Mouse (Mus musculus): ENCODE measurements around the gene Cmtm7. TPM values are rescaled to one million over a fixed set of nuclear protein-coding genes. Genes with fewer than 3 reads are reported as not detected.

Gene Cmtm7
- polyA plus RNA-seq, 1 experiment: 61.4 TPM

DNA sequence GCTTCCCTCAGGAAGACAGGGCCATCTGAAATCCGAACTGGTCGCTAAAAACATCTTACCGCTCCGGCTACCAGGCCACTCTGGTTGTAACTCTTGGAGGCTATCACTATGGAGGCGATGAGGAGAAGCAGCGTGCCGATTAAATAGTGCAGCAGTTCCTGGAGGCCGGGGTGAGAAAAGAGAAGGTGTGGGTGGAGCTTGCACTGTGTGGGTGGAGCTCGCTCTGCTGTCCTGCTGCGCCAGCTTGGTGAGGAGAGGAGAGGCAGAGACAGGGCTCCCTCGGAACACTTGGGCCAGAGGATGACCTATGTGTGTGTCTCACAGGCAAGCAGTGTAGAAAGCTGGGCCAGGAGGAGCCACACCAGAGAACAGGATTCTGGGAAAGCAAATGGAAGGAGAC, 19.8 kb downstream of the Cmtm7 start:
- Histone ChIP-seq H3K79me3 (ENCODE audit: low read depth) (no peaks in the 10 kb centered on the region), H3K36me3 (ENCODE audit: control insufficient read depth, insufficient read depth) (peaks cover 21% of the 10 kb centered on the region), H3K79me2 (ENCODE audit: control insufficient read depth, insufficient read depth) (no peaks in the 10 kb centered on the region), H3K27me3 (ENCODE audit: control insufficient read depth, insufficient read depth, insufficient read length) (no peaks in the 10 kb centered on the region), H3K4me3 (ENCODE audit: insufficient read depth, poor library complexity, severe bottlenecking) (no peak overlapping the region), H3ac (ENCODE audit: control insufficient read depth, insufficient read length, low read depth) (no peak overlapping the region)
- TF ChIP-seq CTCF (IDR thresholded peaks at IDR 0.05; ENCODE audit: control insufficient read depth, insufficient read depth, insufficient read length): no peak
- no peak for TF ChIP-seq MYOD1 (IDR thresholded peaks at IDR 0.05; ENCODE audit: control insufficient read depth, insufficient read length, low read depth)
- TF ChIP-seq USF1 (IDR thresholded peaks at IDR 0.05; ENCODE audit: low read depth): no peak
- no peak for TF ChIP-seq MAX (IDR thresholded peaks at IDR 0.05)
- TF ChIP-seq MYOG (IDR thresholded peaks at IDR 0.05; ENCODE audit: control insufficient read depth, extremely low read depth, insufficient read length): no peak
- TF ChIP-seq FOSL1 (IDR thresholded peaks at IDR 0.05; ENCODE audit: insufficient read depth, low read length, poor library complexity, severe bottlenecking): no peak
- TF ChIP-seq CEBPB (IDR thresholded peaks at IDR 0.05; ENCODE audit: low read depth): no peak

DNA sequence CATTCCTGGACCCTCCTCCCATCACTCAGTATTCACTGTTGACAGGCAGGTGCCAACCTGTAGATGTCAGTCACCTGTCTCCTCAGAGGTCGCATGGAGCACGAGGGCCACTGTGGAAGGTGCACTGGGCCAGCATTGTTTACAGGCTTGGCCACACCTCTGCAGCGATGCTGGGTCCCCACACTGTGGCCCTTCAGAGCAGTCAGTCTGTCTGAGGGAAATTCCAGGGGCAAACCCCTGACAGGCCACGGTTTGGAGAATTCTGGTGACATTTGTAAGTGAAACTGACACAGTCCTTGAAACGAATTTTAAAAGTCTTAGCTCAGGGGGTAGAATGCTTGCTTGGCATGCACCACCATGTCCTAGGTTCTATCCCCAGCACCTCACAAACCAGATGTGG, 21.3 kb downstream of the Cmtm7 start:
- TF ChIP-seq CEBPB (IDR thresholded peaks at IDR 0.05; ENCODE audit: low read depth) (no peak), MAX (IDR thresholded peaks at IDR 0.05) (no peak), CTCF (IDR thresholded peaks at IDR 0.05; ENCODE audit: control insufficient read depth, insufficient read depth, insufficient read length) (no peak), FOSL1 (IDR thresholded peaks at IDR 0.05; ENCODE audit: insufficient read depth, low read length, poor library complexity, severe bottlenecking) (no peak), MYOD1 (IDR thresholded peaks at IDR 0.05; ENCODE audit: control insufficient read depth, insufficient read length, low read depth) (no peak), USF1 (IDR thresholded peaks at IDR 0.05; ENCODE audit: low read depth) (no peak), MYOG (IDR thresholded peaks at IDR 0.05; ENCODE audit: control insufficient read depth, extremely low read depth, insufficient read length) (no peak)
- Histone ChIP-seq H3K79me2 (ENCODE audit: control insufficient read depth, insufficient read depth) (no peaks in the 10 kb centered on the region), H3K27me3 (ENCODE audit: control insufficient read depth, insufficient read depth, insufficient read length) (no peaks in the 10 kb centered on the region), H3K4me3 (ENCODE audit: insufficient read depth, poor library complexity, severe bottlenecking) (no peak overlapping the region), H3K36me3 (ENCODE audit: control insufficient read depth, insufficient read depth) (peaks cover 21% of the 10 kb centered on the region), H3K79me3 (ENCODE audit: low read depth) (no peaks in the 10 kb centered on the region), H3ac (ENCODE audit: control insufficient read depth, insufficient read length, low read depth) (no peak overlapping the region)

DNA sequence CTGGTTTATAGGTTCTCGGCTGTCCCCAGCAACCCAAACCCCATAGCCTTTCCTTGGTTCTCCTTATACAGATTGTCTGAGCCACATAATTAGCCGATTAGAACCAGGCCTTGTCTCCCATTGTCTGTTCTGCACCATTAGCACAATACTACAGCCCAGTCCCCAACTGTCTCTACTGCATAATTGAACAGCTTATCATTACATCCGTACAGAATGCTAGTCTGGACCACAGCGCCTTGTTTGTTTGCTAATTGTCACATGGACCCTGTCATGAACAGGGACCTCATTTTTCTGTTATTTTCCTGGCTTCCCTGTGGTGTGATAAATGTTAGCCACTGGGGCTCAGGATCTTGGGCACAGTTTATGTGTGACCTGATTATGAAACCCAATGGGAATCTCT, 21.8 kb downstream of the Cmtm7 start:
- no peak overlapping the region for H3K4me3 ChIP-seq (ENCODE audit: insufficient read depth, poor library complexity, severe bottlenecking)
- no peak for TF ChIP-seq MYOG (IDR thresholded peaks at IDR 0.05; ENCODE audit: control insufficient read depth, extremely low read depth, insufficient read length)
- no peak for TF ChIP-seq CEBPB (IDR thresholded peaks at IDR 0.05; ENCODE audit: low read depth)
- no peak for TF ChIP-seq CTCF (IDR thresholded peaks at IDR 0.05; ENCODE audit: control insufficient read depth, insufficient read depth, insufficient read length)
- TF ChIP-seq USF1 (IDR thresholded peaks at IDR 0.05; ENCODE audit: low read depth): no peak
- TF ChIP-seq MYOD1 (IDR thresholded peaks at IDR 0.05; ENCODE audit: control insufficient read depth, insufficient read length, low read depth): no peak
- no peak for TF ChIP-seq FOSL1 (IDR thresholded peaks at IDR 0.05; ENCODE audit: insufficient read depth, low read length, poor library complexity, severe bottlenecking)
- TF ChIP-seq MAX (IDR thresholded peaks at IDR 0.05): no peak
- no peaks in the 10 kb centered on the region for H3K79me2 ChIP-seq (ENCODE audit: control insufficient read depth, insufficient read depth)
- no peaks in the 10 kb centered on the region for H3K27me3 ChIP-seq (ENCODE audit: control insufficient read depth, insufficient read depth, insufficient read length)
- H3K36me3 ChIP-seq (ENCODE audit: control insufficient read depth, insufficient read depth): peaks cover 21% of the 10 kb centered on the region
- H3ac ChIP-seq (ENCODE audit: control insufficient read depth, insufficient read length, low read depth): no peak overlapping the region
- H3K79me3 ChIP-seq (ENCODE audit: low read depth): no peaks in the 10 kb centered on the region

DNA sequence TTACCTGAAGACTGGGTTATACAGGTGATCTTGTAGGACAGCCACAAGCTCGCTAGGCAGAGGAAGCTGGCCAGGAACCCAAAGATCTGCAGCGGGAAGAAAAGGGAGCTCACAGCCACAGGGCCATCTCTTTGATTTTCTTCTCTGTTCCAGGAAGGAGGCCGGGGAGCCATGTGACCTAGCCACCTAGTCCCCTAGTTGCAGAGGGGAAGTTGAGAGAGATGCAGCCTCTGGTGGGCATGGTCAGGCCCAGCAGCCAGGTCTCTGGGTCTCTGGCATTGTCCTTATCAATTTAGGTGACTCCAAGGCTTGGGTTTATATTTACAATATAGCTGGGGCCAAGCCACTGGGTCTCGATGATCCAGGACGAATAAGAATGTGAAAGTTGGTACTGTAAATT, 22.9 kb downstream of the Cmtm7 start:
- Histone ChIP-seq H3K79me3 (ENCODE audit: low read depth) (no peaks in the 10 kb centered on the region), H3ac (ENCODE audit: control insufficient read depth, insufficient read length, low read depth) (no peak overlapping the region), H3K79me2 (ENCODE audit: control insufficient read depth, insufficient read depth) (no peaks in the 10 kb centered on the region), H3K4me3 (ENCODE audit: insufficient read depth, poor library complexity, severe bottlenecking) (no peak overlapping the region), H3K36me3 (ENCODE audit: control insufficient read depth, insufficient read depth) (peaks cover 21% of the 10 kb centered on the region), H3K27me3 (ENCODE audit: control insufficient read depth, insufficient read depth, insufficient read length) (no peaks in the 10 kb centered on the region)
- no peak for TF ChIP-seq MAX (IDR thresholded peaks at IDR 0.05)
- TF ChIP-seq FOSL1 (IDR thresholded peaks at IDR 0.05; ENCODE audit: insufficient read depth, low read length, poor library complexity, severe bottlenecking): no peak
- TF ChIP-seq CEBPB (IDR thresholded peaks at IDR 0.05; ENCODE audit: low read depth): no peak
- no peak for TF ChIP-seq MYOD1 (IDR thresholded peaks at IDR 0.05; ENCODE audit: control insufficient read depth, insufficient read length, low read depth)
- TF ChIP-seq USF1 (IDR thresholded peaks at IDR 0.05; ENCODE audit: low read depth): no peak
- no peak for TF ChIP-seq MYOG (IDR thresholded peaks at IDR 0.05; ENCODE audit: control insufficient read depth, extremely low read depth, insufficient read length)
- TF ChIP-seq CTCF (IDR thresholded peaks at IDR 0.05; ENCODE audit: control insufficient read depth, insufficient read depth, insufficient read length): no peak

DNA sequence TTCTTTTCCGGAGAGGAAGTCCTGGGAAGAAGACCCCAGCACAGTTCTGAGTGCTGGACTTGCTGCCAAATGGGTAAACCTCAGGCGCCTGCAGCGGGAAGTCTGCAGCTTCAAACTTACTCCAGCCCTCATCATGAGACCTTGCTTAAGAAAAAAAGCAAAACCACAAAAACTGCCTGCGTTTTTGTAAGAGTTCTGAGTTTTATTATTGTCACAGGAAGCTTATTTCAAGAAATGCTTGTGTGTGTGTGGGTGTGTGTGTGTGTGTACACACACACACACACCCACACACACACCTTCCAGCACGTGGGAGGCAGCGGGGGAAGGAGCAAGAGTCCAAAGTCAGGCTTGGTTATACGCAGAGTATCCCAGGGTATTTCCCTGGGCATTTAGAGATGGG, 23.4 kb downstream of the Cmtm7 start:
- no peak for TF ChIP-seq FOSL1 (IDR thresholded peaks at IDR 0.05; ENCODE audit: insufficient read depth, low read length, poor library complexity, severe bottlenecking)
- TF ChIP-seq CEBPB (IDR thresholded peaks at IDR 0.05; ENCODE audit: low read depth): no peak
- TF ChIP-seq MYOG (IDR thresholded peaks at IDR 0.05; ENCODE audit: control insufficient read depth, extremely low read depth, insufficient read length): no peak
- TF ChIP-seq USF1 (IDR thresholded peaks at IDR 0.05; ENCODE audit: low read depth): no peak
- TF ChIP-seq MAX (IDR thresholded peaks at IDR 0.05): no peak
- TF ChIP-seq CTCF (IDR thresholded peaks at IDR 0.05; ENCODE audit: control insufficient read depth, insufficient read depth, insufficient read length): no peak
- TF ChIP-seq MYOD1 (IDR thresholded peaks at IDR 0.05; ENCODE audit: control insufficient read depth, insufficient read length, low read depth): no peak
- H3ac ChIP-seq (ENCODE audit: control insufficient read depth, insufficient read length, low read depth): no peak overlapping the region
- H3K36me3 ChIP-seq (ENCODE audit: control insufficient read depth, insufficient read depth): peaks cover 21% of the 10 kb centered on the region
- no peaks in the 10 kb centered on the region for H3K79me3 ChIP-seq (ENCODE audit: low read depth)
- H3K27me3 ChIP-seq (ENCODE audit: control insufficient read depth, insufficient read depth, insufficient read length): no peaks in the 10 kb centered on the region
- no peak overlapping the region for H3K4me3 ChIP-seq (ENCODE audit: insufficient read depth, poor library complexity, severe bottlenecking)
- no peaks in the 10 kb centered on the region for H3K79me2 ChIP-seq (ENCODE audit: control insufficient read depth, insufficient read depth)

Measured in C2C12 (cell line).